Mouse (Mus musculus) MEL (cell line): ENCODE results near the gene Camta1.

Experiments
- CHD1 ChIP-seq: IDR thresholded peaks from 2 replicates; pipeline ENCODE4 v1.6.1; 2012; ENCODE audit warnings: low read depth, mild to moderate bottlenecking, inconsistent platforms, low read length, improper control_type of control experiment
- CTCF ChIP-seq, 3 experiments: IDR thresholded peaks in 2 of 3; conservative IDR thresholded peaks in 1 of 3; 2 replicates each; pipeline ENCODE4 v1.5.1; 2011 to 2012; ENCODE audit warnings: low read length in 3 of 3, low read depth in 2 of 3, mild to moderate bottlenecking in 2 of 3, improper control_type of control experiment in 1 of 3, inconsistent platforms in 1 of 3, mixed read lengths in 1 of 3, moderate library complexity in 1 of 3; ENCODE audit not compliant: control insufficient read depth in 1 of 3, insufficient read depth in 1 of 3, poor library complexity in 1 of 3, severe bottlenecking in 1 of 3
- GATA1 ChIP-seq: IDR thresholded peaks from 2 replicates; pipeline ENCODE4 v1.6.1; 2011; ENCODE audit warnings: low read depth, low read length, improper control_type of control experiment
- MAFK ChIP-seq: IDR thresholded peaks from 2 replicates; pipeline ENCODE4 v1.6.1; 2011; ENCODE audit warnings: low read depth, mild to moderate bottlenecking, low read length, improper control_type of control experiment, borderline replicate concordance
- MAZ ChIP-seq: IDR thresholded peaks from 2 replicates; pipeline ENCODE4 v1.6.1; 2012; ENCODE audit warnings: low read depth, mild to moderate bottlenecking, inconsistent platforms, low read length, improper control_type of control experiment
- MYB ChIP-seq: IDR thresholded peaks from 2 replicates; pipeline ENCODE4 v1.6.1; 2011; ENCODE audit warnings: mild to moderate bottlenecking, low read depth, low read length, improper control_type of control experiment
- POLR2AphosphoS2 ChIP-seq: IDR thresholded peaks from 2 replicates; pipeline ENCODE4 v1.6.1; 2011; ENCODE audit warnings: low read length, improper control_type of control experiment
- TAL1 ChIP-seq: IDR thresholded peaks from 2 replicates; pipeline ENCODE4 v1.6.1; 2012; ENCODE audit warnings: mild to moderate bottlenecking, inconsistent platforms, low read length, moderate library complexity, mixed read lengths
- TBP ChIP-seq: IDR thresholded peaks from 2 replicates; pipeline ENCODE4 v1.8.0; 2011; ENCODE audit warnings: low read depth, low read length, improper control_type of control experiment
- UBTF ChIP-seq: IDR thresholded peaks from 2 replicates; pipeline ENCODE4 v1.6.1; 2012; ENCODE audit warnings: low read depth, mild to moderate bottlenecking, inconsistent platforms, low read length, improper control_type of control experiment, moderate library complexity, borderline replicate concordance; ENCODE audit not compliant: insufficient read depth
- USF1 ChIP-seq: IDR thresholded peaks from 2 replicates; pipeline ENCODE4 v1.6.1; 2014; ENCODE audit warnings: low read depth, mild to moderate bottlenecking, inconsistent platforms, low read length, improper control_type of control experiment, moderate library complexity

- TF ChIP-seq CTCF (IDR thresholded peaks at IDR 0.05 in 2 of 3, conservative IDR thresholded peaks at IDR 0.05 in 1 of 3; ENCODE audit: control insufficient read depth in 1 of 3, insufficient read depth in 1 of 3, low read depth in 2 of 3, low read length in 3 of 3, poor library complexity in 1 of 3, severe bottlenecking in 1 of 3) (no peak), TAL1 (no peak), TBP (no peak), MAFK (no peak), USF1 (no peak), GATA1 (no peak), UBTF (no peak), POLR2AphosphoS2 (no peak), CHD1 (no peak), MYB (no peak), MAZ (no peak)
These were observed 863.0 kb downstream of the Camta1 start for GRCm38 (mm10) chr4:150998626-150999025.
